Mouse (Mus musculus) CH12.LX (cell line): ENCODE measurements around the gene Uchl1. TPM values are rescaled to one million over a fixed set of nuclear protein-coding genes. Genes with fewer than 3 reads are reported as not detected.

ENCODE experiments used
- DNase-seq: peaks from one replicate; pipeline ENCODE4 v3.0.0-alpha.2; 2013; ENCODE audit errors: extremely low read depth
- H3K27ac ChIP-seq: 2 replicates; pipeline ENCODE4 v1.5.1; 2012; ENCODE audit warnings: low read depth, mild to moderate bottlenecking, control low read depth, moderate library complexity; ENCODE audit not compliant: insufficient read depth
- H3K27me3 ChIP-seq: replicated peaks from 2 replicates; pipeline ENCODE3; 2012; ENCODE audit warnings: inconsistent platforms
- H3K36me3 ChIP-seq, 2 experiments: replicated peaks in 1 of 2; 2 replicates each; pipeline versions ENCODE3 to v1.6.1; 2012; ENCODE audit warnings: inconsistent platforms in 1 of 2, low read length in 1 of 2, mild to moderate bottlenecking in 1 of 2, mixed read lengths in 1 of 2, moderate library complexity in 1 of 2; ENCODE audit not compliant: control insufficient read depth in 1 of 2, insufficient read depth in 1 of 2
- H3K4me1 ChIP-seq, 2 experiments: 2 replicates each; pipeline ENCODE4 v1.6.1; 2012; ENCODE audit warnings: inconsistent platforms in 1 of 2, moderate library complexity in 1 of 2; ENCODE audit not compliant: insufficient read depth in 2 of 2, control insufficient read depth in 1 of 2
- H3K4me2 ChIP-seq: 2 replicates; pipeline ENCODE4 v1.6.1; 2012; ENCODE audit warnings: low read depth, mild to moderate bottlenecking, control low read depth; ENCODE audit not compliant: poor library complexity, insufficient read depth, severe bottlenecking
- H3K4me3 ChIP-seq, 3 experiments: fragments of 150-350 bp in 1 of 3; sonication (generic) in 1 of 3; replicated peaks in 1 of 3; 2 replicates each; pipeline versions ENCODE3 to v1.5.1; 2011 to 2012; ENCODE audit warnings: low read depth in 2 of 3, low read length in 2 of 3, mild to moderate bottlenecking in 2 of 3, moderate library complexity in 2 of 3, control low read depth in 1 of 3, improper control_type of control experiment in 1 of 3, inconsistent platforms in 1 of 3, mixed read lengths in 1 of 3; ENCODE audit not compliant: poor library complexity in 1 of 3
- H3K79me2 ChIP-seq: replicated peaks from 2 replicates; pipeline ENCODE4 v1.6.1; 2012; ENCODE audit warnings: mild to moderate bottlenecking, moderate library complexity; ENCODE audit not compliant: control insufficient read depth, poor library complexity, insufficient read depth, severe bottlenecking; ENCODE audit errors: extremely low read depth
- H3K9ac ChIP-seq: 2 replicates; pipeline ENCODE4 v1.6.1; 2012; ENCODE audit warnings: low read depth, mild to moderate bottlenecking, control low read depth, moderate library complexity; ENCODE audit not compliant: insufficient read depth
- H3K9me3 ChIP-seq: replicated peaks from 2 replicates; pipeline ENCODE3; 2012; ENCODE audit warnings: low read length, inconsistent platforms, mixed read lengths
- BHLHE40 ChIP-seq: IDR thresholded peaks from 2 replicates; pipeline ENCODE4 v1.6.1; 2011; ENCODE audit warnings: mild to moderate bottlenecking, low read depth, low read length, improper control_type of control experiment
- CTCF ChIP-seq, 2 experiments: IDR thresholded peaks in 1 of 2; conservative IDR thresholded peaks in 1 of 2; 2 replicates each; pipeline ENCODE4 v1.5.1; 2011 to 2012; ENCODE audit warnings: low read depth in 2 of 2, low read length in 2 of 2, improper control_type of control experiment in 1 of 2, inconsistent platforms in 1 of 2, mild to moderate bottlenecking in 1 of 2, moderate library complexity in 1 of 2
- E2F4 ChIP-seq: IDR thresholded peaks from 2 replicates; pipeline ENCODE4 v1.6.1; 2011; ENCODE audit warnings: low read depth, low read length, improper control_type of control experiment; ENCODE audit not compliant: insufficient replicate concordance
- ELF1 ChIP-seq: IDR thresholded peaks from 2 replicates; pipeline ENCODE4 v1.6.1; 2014; ENCODE audit warnings: low read depth, mild to moderate bottlenecking, inconsistent platforms, low read length, improper control_type of control experiment
- EP300 ChIP-seq: IDR thresholded peaks from 2 replicates; pipeline ENCODE4 v1.6.1; 2011; ENCODE audit warnings: low read length, improper control_type of control experiment
- JUN ChIP-seq: IDR thresholded peaks from 2 replicates; pipeline ENCODE4 v1.6.1; 2011; ENCODE audit warnings: low read depth, mild to moderate bottlenecking, low read length, improper control_type of control experiment, moderate library complexity; ENCODE audit not compliant: insufficient read depth
- MAFK ChIP-seq: IDR thresholded peaks from 2 replicates; pipeline ENCODE4 v1.6.1; 2011; ENCODE audit warnings: low read length, improper control_type of control experiment; ENCODE audit not compliant: insufficient replicate concordance
- MAX ChIP-seq: IDR thresholded peaks from 2 replicates; pipeline ENCODE4 v1.6.1; 2011; ENCODE audit warnings: low read length, improper control_type of control experiment
- MYC ChIP-seq: IDR thresholded peaks from 2 replicates; pipeline ENCODE4 v1.6.1; 2011; ENCODE audit warnings: low read depth, mild to moderate bottlenecking, improper control_type of control experiment, low read length
- PAX5 ChIP-seq: IDR thresholded peaks from 2 replicates; pipeline ENCODE4 v1.6.1; 2012; ENCODE audit warnings: low read length, inconsistent platforms, mixed read lengths
- POLR2AphosphoS2 ChIP-seq: IDR thresholded peaks from 2 replicates; pipeline ENCODE4 v1.6.1; 2011; ENCODE audit warnings: low read depth, low read length, improper control_type of control experiment
- RCOR1 ChIP-seq: conservative IDR thresholded peaks from 2 replicates; pipeline ENCODE4 v1.6.1; 2012; ENCODE audit warnings: low read depth, mild to moderate bottlenecking, inconsistent platforms, low read length, improper control_type of control experiment
- SIN3A ChIP-seq: IDR thresholded peaks from 2 replicates; pipeline ENCODE4 v1.6.1; 2012; ENCODE audit warnings: low read length, improper control_type of control experiment, inconsistent platforms
- TCF12 ChIP-seq: IDR thresholded peaks from 2 replicates; pipeline ENCODE4 v1.6.1; 2014; ENCODE audit warnings: low read depth, mild to moderate bottlenecking, inconsistent platforms, low read length, improper control_type of control experiment
- UBTF ChIP-seq: IDR thresholded peaks from 2 replicates; pipeline ENCODE4 v1.6.1; 2012; ENCODE audit warnings: low read depth, mild to moderate bottlenecking, inconsistent platforms, low read length, improper control_type of control experiment, moderate library complexity
- ZNF384 ChIP-seq: IDR thresholded peaks from 2 replicates; pipeline ENCODE4 v1.6.1; 2012; ENCODE audit warnings: low read depth, low read length, improper control_type of control experiment, inconsistent platforms
- dilution Hi-C: fragments of 300-500 bp; cut with MboI; formaldehyde crosslinking; loops from 2 replicates; pipeline ENCODE4 v1.14.3; 2020; ENCODE audit warnings: low sequenced_read_pairs; ENCODE audit not compliant: extremely low pct_unique_long_range_greater_than_20kb, extremely low pct_ligation_motif_present
- in situ Hi-C: fragments of 300-500 bp; cut with MboI; formaldehyde crosslinking; loops from 3 replicates; pipeline ENCODE4 v1.14.3; 2019; ENCODE audit warnings: low sequenced_read_pairs, low pct_ligation_motif_present, low pct_unique_long_range_greater_than_20kb, mixed read lengths
- polyA plus RNA-seq: library from polyadenylated mRNA; unstranded; fragments of >175 nt; gene quantifications from 2 replicates; pipeline ENCODE4 v1.2.1, GENCODE M21; 2012; ENCODE audit warnings: low read depth; ENCODE audit not compliant: insufficient read length
- total RNA-seq, 2 experiments: library from RNA; depleted of rRNA; stranded (reverse); fragments of 300-350 nt in 1 of 2; fragments of >200 nt in 1 of 2; gene quantifications; 2 replicates each; pipeline ENCODE4 v1.2.3; 2012 to 2014

Uchl1 gene
- total RNA-seq (2012; rRNA removed) (not detected in 2 replicates), total RNA-seq (2014; rRNA removed) (not detected in 2 replicates), polyA plus RNA-seq (not detected in 2 replicates)

DNA sequence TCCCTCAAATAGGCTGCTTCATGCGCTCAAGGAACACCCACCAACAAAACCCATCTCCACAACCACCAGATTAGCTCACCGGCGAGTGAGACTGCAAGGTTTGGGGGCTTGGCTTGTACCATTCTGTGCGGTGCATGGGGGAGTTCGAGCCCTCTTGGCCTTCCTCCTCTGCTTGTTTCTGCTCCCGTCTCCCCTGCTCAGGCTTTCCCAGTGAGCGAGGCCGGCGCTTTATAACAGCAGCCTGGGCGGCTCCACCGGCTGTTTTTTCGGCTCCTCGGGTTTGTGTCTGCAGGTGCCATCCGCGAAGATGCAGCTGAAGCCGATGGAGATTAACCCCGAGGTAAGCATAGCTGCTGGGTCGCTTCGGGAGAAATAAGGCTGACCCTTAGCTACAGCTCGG lies at the start of gene Uchl1:
Gene Uchl1 (plus strand): TSS at position 109 of the 400 bp plus-strand sequence.
- Histone ChIP-seq H3K79me2 (no peaks in the 10 kb centered on the region), H3K4me2 (no peak within 1 kb of the TSS), H3K9me3 (peaks cover 4% of the 10 kb centered on the region), H3K27me3 (no peaks in the 10 kb centered on the region), H3K4me1 (peaks cover 0 to 12% of the 10 kb centered on the region in 2 experiments; a peak in 2 of 4 replicates), H3K4me3 (no peak within 1 kb of the TSS), H3K9ac (no peak within 1 kb of the TSS), H3K36me3 (no peaks in the 10 kb centered on the region), H3K27ac (no peak within 1 kb of the TSS)
- no peak for DNase-seq
- in situ Hi-C loops: no loop called here
- dilution Hi-C loops: no loop called here
- TF ChIP-seq POLR2AphosphoS2 (no peak), UBTF (no peak), MAFK (no peak), CTCF (conservative IDR thresholded peaks at IDR 0.05 in 1 of 2, IDR thresholded peaks at IDR 0.05 in 1 of 2; ENCODE audit: low read depth in 2 of 2, low read length in 2 of 2) (no peak), PAX5 (no peak), E2F4 (no peak), EP300 (no peak), ELF1 (no peak)

GRCm38 (mm10) chr5:66627805-66628204 lies 48.1 kb upstream of the Uchl1 start:
- Histone ChIP-seq H3K4me2 (no peak overlapping the region), H3K9ac (no peak overlapping the region)
- in situ Hi-C loops (no loop called here), dilution Hi-C loops (no loop called here)
- TF ChIP-seq ZNF384: no peak
- TF ChIP-seq JUN: no peak
- TF ChIP-seq RCOR1: no peak
- no peak for TF ChIP-seq SIN3A
- no peak for TF ChIP-seq MAX
- no peak for TF ChIP-seq MYC
- no peak for TF ChIP-seq BHLHE40
- TF ChIP-seq ELF1: no peak
- no peak for TF ChIP-seq TCF12
- TF ChIP-seq E2F4: no peak
- TF ChIP-seq, all 38 proteins: peak for 0
- H3K9me3 ChIP-seq: peaks cover 2% of the 10 kb centered on the region
- H3K27me3 ChIP-seq: no peaks in the 10 kb centered on the region
- H3K4me3 ChIP-seq: no peak overlapping the region
- no peaks in the 10 kb centered on the region for H3K4me1 ChIP-seq
- no peaks in the 10 kb centered on the region for H3K36me3 ChIP-seq
- H3K79me2 ChIP-seq: no peaks in the 10 kb centered on the region
- no peak for DNase-seq
- no peak overlapping the region for H3K27ac ChIP-seq
